8 mouse cellular contexts compared by ENCODE assay signal in the genomic region with DNA sequence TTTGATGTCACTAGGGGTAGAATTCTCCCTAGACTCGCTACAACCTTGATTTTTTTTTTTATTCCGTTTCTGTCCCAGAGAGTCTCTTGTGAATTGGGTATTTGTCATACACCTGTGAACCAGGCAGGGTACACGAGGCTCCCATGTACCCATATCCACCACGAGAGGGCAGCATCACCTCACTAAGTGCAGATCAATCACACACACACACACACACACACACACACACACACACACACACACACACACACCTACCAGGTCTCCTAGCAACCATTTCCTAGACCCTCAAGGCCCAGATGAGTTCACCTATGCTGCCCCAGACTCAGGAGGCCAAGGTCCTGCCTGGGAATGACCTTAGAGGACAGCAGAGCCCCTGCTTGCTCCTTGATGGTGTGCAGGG.
DNase-seq lines count a peak whose midpoint lies in the region; ATAC-seq lines count a peak whose summit lies in the region.

No protein-coding gene starts in this region.

- no peaks in the 10 kb centered on the region for H3K27me3 ChIP-seq in midbrain, embryonic 14.5 days (ENCODE audit: control insufficient read depth, insufficient read depth, low read length)

- ATAC-seq in frontal cortex, adult (ENCODE audit: low TSS enrichment) = no peak
- ATAC-seq in midbrain, embryonic 14.5 days (ENCODE audit: low FRiP score, low TSS enrichment) = no peak

- WGBS in midbrain, embryonic 14.5 days = 2% methylated on average over 4 of the region's 4 CpGs

- H3K9ac ChIP-seq in midbrain, embryonic 14.5 days (replicated peaks; ENCODE audit: low read length) = no peak overlapping the region

- no peaks in the 10 kb centered on the region for H3K4me1 ChIP-seq in midbrain, embryonic 14.5 days (ENCODE audit: control insufficient read depth, insufficient read depth, low read length)

- no peaks in the 10 kb centered on the region for H3K9me3 ChIP-seq in midbrain, embryonic 14.5 days (ENCODE audit: control insufficient read depth, low read length)

- H3K4me3 ChIP-seq in midbrain, embryonic 14.5 days (replicated peaks; ENCODE audit: low read depth, low read length) = no peak overlapping the region

- peak; percentile 56 to 57 for DNase-seq in frontal cortex, postnatal 25 days (ENCODE audit: low spot score in 2 of 2)
- peak; percentile 66 for DNase-seq in urinary bladder, postnatal 25 days (ENCODE audit: low spot score)
- DNase-seq in urinary bladder, postnatal 10 days (ENCODE audit: low spot score) = no peak
- DNase-seq in embryo, embryonic 11 days = peak; percentile 80
- DNase-seq in layer of hippocampus, postnatal 10 days (ENCODE audit: low spot score in 2 of 2) = peak; percentile 78 to 83
- DNase-seq in midbrain, embryonic 14.5 days = peak; percentile 88
- peak; percentile 80 for DNase-seq in thymus, postnatal 4 days

- no peak overlapping the region for H3K27ac ChIP-seq in midbrain, embryonic 14.5 days (replicated peaks; ENCODE audit: low read depth, low read length)

- H3K36me3 ChIP-seq in midbrain, embryonic 14.5 days (ENCODE audit: control insufficient read depth, insufficient read depth, low read length) = no peaks in the 10 kb centered on the region

- H3K4me2 ChIP-seq in midbrain, embryonic 14.5 days (ENCODE audit: low read length) = no peak overlapping the region
